8 mouse cellular contexts compared by ENCODE assay signal in the genomic region with DNA sequence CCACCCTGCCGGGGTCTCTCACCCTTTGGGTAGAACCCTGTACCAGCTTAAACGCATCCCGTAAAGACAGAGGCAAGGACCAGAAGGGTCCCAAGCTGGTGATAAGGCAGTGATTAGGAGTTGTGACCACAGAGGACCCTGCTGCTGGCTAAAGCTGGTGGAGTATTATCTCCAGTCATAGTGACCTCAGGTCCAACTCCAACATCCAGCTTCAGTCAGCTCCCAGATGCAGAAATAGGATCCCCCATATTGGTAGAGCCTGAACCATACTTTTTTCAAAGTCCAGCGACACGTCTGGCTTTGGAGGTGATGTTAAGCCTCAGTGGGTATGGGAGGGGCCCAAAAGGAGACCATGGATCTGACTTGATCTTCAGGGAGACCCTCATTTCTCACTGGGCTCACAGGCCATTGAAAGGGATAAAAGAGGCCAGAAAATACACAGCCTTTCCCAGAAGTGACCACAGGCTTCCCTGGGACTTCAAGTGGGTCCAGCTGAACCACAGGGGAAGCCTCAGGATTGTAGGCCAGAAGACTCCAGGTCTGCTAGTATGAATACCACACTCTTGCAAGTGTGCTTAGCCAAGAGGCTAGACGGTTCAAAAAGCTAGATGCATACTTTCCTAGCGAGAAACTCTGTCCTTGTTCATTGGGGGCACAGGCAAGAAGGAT. TPM values are rescaled to one million over a fixed set of nuclear protein-coding genes. Genes with fewer than 3 reads are reported as not detected.
DNase-seq lines count a peak whose midpoint lies in the region; ATAC-seq and TF ChIP-seq lines count a peak whose summit lies in the region.

No protein-coding gene starts in this region.

- peaks cover 5% of the 10 kb centered on the region for H3K4me1 ChIP-seq in lung, adult 2 months (ENCODE audit: control insufficient read depth, insufficient read depth, low read length)
- H3K4me1 ChIP-seq in forebrain, embryonic 10.5 days: peaks cover 93% of the 10 kb centered on the region
- H3K4me1 ChIP-seq in limb, embryonic 10.5 days: peaks cover 90% of the 10 kb centered on the region
- H3K4me1 ChIP-seq in neural tube, embryonic 13.5 days (replicated peaks): peaks cover 77% of the 10 kb centered on the region

- peak overlapping the region; percentile 97 for H3K9ac ChIP-seq in neural tube, embryonic 13.5 days

- H3K4me3 ChIP-seq in lung, adult 2 months (replicated peaks; ENCODE audit: extremely low read depth, low read depth, low read length): peak overlapping the region; percentile 49
- H3K4me3 ChIP-seq in forebrain, embryonic 10.5 days: peak overlapping the region; percentile 78
- H3K4me3 ChIP-seq in limb, embryonic 10.5 days: peak overlapping the region; percentile 80
- H3K4me3 ChIP-seq in neural tube, embryonic 13.5 days: peak overlapping the region; percentile 63

- no peak for TF ChIP-seq CTCF in lung, adult 2 months (IDR thresholded peaks at IDR 0.05; ENCODE audit: insufficient read depth, low read length)

- no peak for TF ChIP-seq POLR2A in lung, adult 2 months (IDR thresholded peaks at IDR 0.05; ENCODE audit: borderline replicate concordance, extremely low read depth, low read depth, low read length)

- no peak for ATAC-seq in neural tube, embryonic 13.5 days (ENCODE audit: low read depth)

- H3K9me3 ChIP-seq in forebrain, embryonic 10.5 days: no peaks in the 10 kb centered on the region
- H3K9me3 ChIP-seq in limb, embryonic 10.5 days (replicated peaks): no peaks in the 10 kb centered on the region
- H3K9me3 ChIP-seq in neural tube, embryonic 13.5 days: no peaks in the 10 kb centered on the region

- H3K27me3 ChIP-seq in forebrain, embryonic 10.5 days (ENCODE audit: poor library complexity, severe bottlenecking): peaks cover 79% of the 10 kb centered on the region
- peaks cover 87% of the 10 kb centered on the region for H3K27me3 ChIP-seq in limb, embryonic 10.5 days (ENCODE audit: low read depth, poor library complexity, severe bottlenecking)
- H3K27me3 ChIP-seq in neural tube, embryonic 13.5 days: peaks cover 16% of the 10 kb centered on the region

- H3K27ac ChIP-seq in forebrain, embryonic 10.5 days: peak overlapping the region; percentile 96
- peak overlapping the region; percentile 95 for H3K27ac ChIP-seq in limb, embryonic 10.5 days
- peak overlapping the region; percentile 93 for H3K27ac ChIP-seq in neural tube, embryonic 13.5 days (replicated peaks)

- H3K4me2 ChIP-seq in neural tube, embryonic 13.5 days: peak overlapping the region; percentile 89

- WGBS in lung, adult 2 months: 52% methylated on average over 7 of the region's 7 CpGs
- 15% methylated on average over 7 of the region's 7 CpGs for WGBS in forebrain, embryonic 10.5 days
- WGBS in limb, embryonic 10.5 days: 15% methylated on average over 7 of the region's 7 CpGs
- whole genome bisulfite sequencing in neural tube, embryonic 13.5 days: 35% methylated on average over 7 of the region's 7 CpGs

- H3K36me3 ChIP-seq in forebrain, embryonic 10.5 days (replicated peaks): peaks cover 8% of the 10 kb centered on the region
- peaks cover 34% of the 10 kb centered on the region for H3K36me3 ChIP-seq in limb, embryonic 10.5 days
- peaks cover 6% of the 10 kb centered on the region for H3K36me3 ChIP-seq in neural tube, embryonic 13.5 days

- DNase-seq in lung, adult 2 months: no peak
- no peak for DNase-seq in lung, postnatal 36 days
- DNase-seq in forebrain, embryonic 10.5 days (ENCODE audit: extremely low spot score, low spot score): no peak
- peak; percentile 41 for DNase-seq in limb, embryonic 10.5 days (ENCODE audit: low spot score)
- DNase-seq in gastrocnemius, adult 8-10 months (ENCODE audit: low spot score in 2 of 2): no peak
- no peak for DNase-seq in layer of hippocampus, adult 11-12 months (ENCODE audit: low spot score)
- DNase-seq in cerebellum, adult 11-12 months: no peak

RNA-seq across cellular contexts. Expression of a gene that starts 1.3 kb away (rescaled TPM):
- polyA plus RNA-seq in lung, adult 2 months (2012; rRNA removed): 33.9 and 35.0 TPM in 2 replicates
- polyA plus RNA-seq in forebrain, embryonic 10.5 days (2016; fragmentation: Nextera tagmentation; extraction: Ambion mirVana): 6.2 and 6.6 TPM in 2 replicates
- 32.4 and 34.8 TPM in 2 replicates for polyA plus RNA-seq in limb, embryonic 10.5 days (2016; fragmentation: Nextera tagmentation; extraction: Ambion mirVana)
- 4.2 and 6.1 TPM in 2 replicates for polyA plus RNA-seq in neural tube, embryonic 13.5 days (2015; fragmentation: Nextera tagmentation; extraction: Ambion mirVana)
- 100 to 1,000 TPM in 2 of 4 experiments, 10 to 100 TPM in 2; 85.3 to 139 (median 108) TPM for total RNA-seq in gastrocnemius, adult 8-10 months (2022)
